Mouse (Mus musculus): ENCODE data around the gene Tmem192. TPM values are rescaled to one million over a fixed set of nuclear protein-coding genes. Genes with fewer than 3 reads are reported as not detected.

Gene Tmem192
- polyA plus RNA-seq (2012; rRNA removed): 55.8 and 60.6 TPM in 2 replicates

GRCm38 (mm10) chr8:64946820-64947697 lies at the start of gene Tmem192:
Tmem192 (plus strand) TSS chr8:64947185.
- peak; percentile 45 for DNase-seq (ENCODE audit: low read depth)

- DNase-seq (ENCODE audit: low read depth): no peak
Observed at GRCm38 (mm10) chr8:64898710-64899109, 48.3 kb upstream of the Tmem192 start.

- DNase-seq (ENCODE audit: low read depth): no peak
Observed at GRCm38 (mm10) chr8:64900645-64901044, 46.3 kb upstream of the Tmem192 start.

GRCm38 (mm10) chr8:64901527-64902156 lies 45.3 kb upstream of the Tmem192 start:
- no peak for DNase-seq (ENCODE audit: low read depth)

- no peak for DNase-seq (ENCODE audit: low read depth)
Observed at GRCm38 (mm10) chr8:64902191-64902590, 44.8 kb upstream of the Tmem192 start.

GRCm38 (mm10) chr8:64903778-64904177 lies 43.2 kb upstream of the Tmem192 start:
- DNase-seq (ENCODE audit: low read depth): no peak

GRCm38 (mm10) chr8:64910026-64910425 lies 37.0 kb upstream of the Tmem192 start:
- DNase-seq (ENCODE audit: low read depth): no peak

GRCm38 (mm10) chr8:64916793-64917192 lies 30.2 kb upstream of the Tmem192 start:
- no peak for DNase-seq (ENCODE audit: low read depth)

GRCm38 (mm10) chr8:64923329-64923728 lies 23.7 kb upstream of the Tmem192 start:
- DNase-seq (ENCODE audit: low read depth): no peak

- DNase-seq (ENCODE audit: low read depth): no peak
Observed at GRCm38 (mm10) chr8:64925762-64926161, 21.2 kb upstream of the Tmem192 start.

GRCm38 (mm10) chr8:64926355-64926754 lies 20.6 kb upstream of the Tmem192 start:
- DNase-seq (ENCODE audit: low read depth): no peak

- DNase-seq (ENCODE audit: low read depth): no peak
Observed at GRCm38 (mm10) chr8:64928938-64929337, 18.0 kb upstream of the Tmem192 start.

- no peak for DNase-seq (ENCODE audit: low read depth)
Observed at GRCm38 (mm10) chr8:64934997-64935396, 12.0 kb upstream of the Tmem192 start.

GRCm38 (mm10) chr8:64941019-64941418 lies 6.0 kb upstream of the Tmem192 start:
- DNase-seq (ENCODE audit: low read depth): no peak

- DNase-seq (ENCODE audit: low read depth): no peak
Observed at GRCm38 (mm10) chr8:64941495-64941894, 5.5 kb upstream of the Tmem192 start.

- DNase-seq (ENCODE audit: low read depth): no peak
Observed at GRCm38 (mm10) chr8:64942946-64943345, 4.0 kb upstream of the Tmem192 start.

GRCm38 (mm10) chr8:64944831-64945230 lies 2.2 kb upstream of the Tmem192 start:
- DNase-seq (ENCODE audit: low read depth): no peak

GRCm38 (mm10) chr8:64945606-64946005 lies 1.4 kb upstream of the Tmem192 start:
- DNase-seq (ENCODE audit: low read depth): no peak

GRCm38 (mm10) chr8:64946441-64946819 lies 555 bp upstream of the Tmem192 start:
- no peak for DNase-seq (ENCODE audit: low read depth)

- DNase-seq (ENCODE audit: low read depth): no peak
Observed at GRCm38 (mm10) chr8:64947698-64948034, 681 bp downstream of the Tmem192 start.

GRCm38 (mm10) chr8:64948371-64948770 lies 1.4 kb downstream of the Tmem192 start:
- DNase-seq (ENCODE audit: low read depth): no peak

GRCm38 (mm10) chr8:64952101-64952500 lies 5.1 kb downstream of the Tmem192 start:
- no peak for DNase-seq (ENCODE audit: low read depth)

GRCm38 (mm10) chr8:64959025-64959424 lies 12.0 kb downstream of the Tmem192 start:
- DNase-seq (ENCODE audit: low read depth): no peak

Data from gonadal fat pad, adult 2 months (tissue).